Mouse (Mus musculus) thymus, postnatal 4 days (tissue): Measurements from ENCODE around the gene Ftl1.
A peak's percentile ranks its signal among the peaks of the same experiment; 100 is the strongest.
"Not testable (repeated sequence)": the region's sequence is repeated elsewhere in the genome, so short reads cannot be mapped to it uniquely, and the experiment has no call there.

Experiments
- DNase-seq: peaks from one replicate; pipeline ENCODE4 v3.0.0; 2021

Gene Ftl1

GRCm38 (mm10) chr7:45459564-45460140 is at the start of gene Ftl1:
Gene Ftl1, minus strand, starts transcription at chr7:45459884.
- peak; percentile 92 for DNase-seq

- DNase-seq: peak; percentile 50
Observed at GRCm38 (mm10) chr7:45509181-45509882, 49.6 kb upstream of the Ftl1 start.

- DNase-seq: no peak
Observed at GRCm38 (mm10) chr7:45508561-45508960, 48.9 kb upstream of the Ftl1 start.

GRCm38 (mm10) chr7:45507583-45507982 is 47.9 kb upstream of the Ftl1 start:
- no peak for DNase-seq

GRCm38 (mm10) chr7:45498427-45498826 is 38.7 kb upstream of the Ftl1 start:
- DNase-seq: no peak

GRCm38 (mm10) chr7:45494548-45494947 is 34.9 kb upstream of the Ftl1 start:
- DNase-seq: no peak

GRCm38 (mm10) chr7:45492951-45493350 is 33.3 kb upstream of the Ftl1 start:
- no peak for DNase-seq

- DNase-seq: no peak
Observed at GRCm38 (mm10) chr7:45492225-45492844, 32.7 kb upstream of the Ftl1 start.

GRCm38 (mm10) chr7:45491264-45491663 is 31.6 kb upstream of the Ftl1 start:
- DNase-seq: no peak

GRCm38 (mm10) chr7:45490822-45491221 is 31.1 kb upstream of the Ftl1 start:
- no peak for DNase-seq

- DNase-seq: no peak
Observed at GRCm38 (mm10) chr7:45489578-45489977, 29.9 kb upstream of the Ftl1 start.

GRCm38 (mm10) chr7:45488293-45489204 is 28.9 kb upstream of the Ftl1 start, which contains the start of gene Dhdh:
Gene Dhdh, minus strand, starts transcription at chr7:45488805.
- peak; percentile 60 for DNase-seq

- no peak for DNase-seq
Observed at GRCm38 (mm10) chr7:45487861-45488292, 28.2 kb upstream of the Ftl1 start.

- no peak for DNase-seq
Observed at GRCm38 (mm10) chr7:45486761-45487415, 27.2 kb upstream of the Ftl1 start, which contains the start of gene Gm45808. Gene Gm45808, minus strand, starts transcription at chr7:45486811.

- DNase-seq: no peak
Observed at GRCm38 (mm10) chr7:45486158-45486557, 26.5 kb upstream of the Ftl1 start.

GRCm38 (mm10) chr7:45484985-45485384 is 25.3 kb upstream of the Ftl1 start:
- not testable (repeated sequence) for DNase-seq

- no peak for DNase-seq
Observed at GRCm38 (mm10) chr7:45482166-45482565, 22.5 kb upstream of the Ftl1 start.

GRCm38 (mm10) chr7:45481374-45481927 is 21.8 kb upstream of the Ftl1 start, which contains the start of gene Tulp2:
Gene Tulp2, plus strand, starts transcription at chr7:45481877.
- DNase-seq: peak; percentile 82

- DNase-seq: not testable (repeated sequence)
Observed at GRCm38 (mm10) chr7:45480310-45480709, 20.6 kb upstream of the Ftl1 start.

GRCm38 (mm10) chr7:45478774-45479173 is 19.1 kb upstream of the Ftl1 start:
- DNase-seq: no peak

- peak; percentile 81 for DNase-seq
Observed at GRCm38 (mm10) chr7:45477003-45477402, 17.3 kb upstream of the Ftl1 start.

GRCm38 (mm10) chr7:45476453-45476852 is 16.8 kb upstream of the Ftl1 start:
- no peak for DNase-seq
